Mouse (Mus musculus): ENCODE data around the gene Sipa1l3.

GRCm38 (mm10) chr7:29432180-29432946, 86.1 kb downstream of the Sipa1l3 start:
- TF ChIP-seq EP300 (IDR thresholded peaks at IDR 0.05; ENCODE audit: insufficient read depth, low read depth, low read length) (no peak), CTCF (IDR thresholded peaks at IDR 0.05) (no peak), POLR2A (IDR thresholded peaks at IDR 0.05; ENCODE audit: insufficient read depth, low read depth, low read length) (no peak)

Data from heart, adult 2 months (tissue).